Mouse (Mus musculus) heart, postnatal 36 days (tissue): ENCODE measurements around the gene Olfr716. TPM values are rescaled to one million over a fixed set of nuclear protein-coding genes. Genes with fewer than 3 reads are reported as not detected.
"Not testable (repeated sequence)": the region's sequence is repeated elsewhere in the genome, so short reads cannot be mapped to it uniquely, and the experiment has no call there.

ENCODE experiments used
- DNase-seq, 2 experiments: peaks; one replicate each; pipeline ENCODE4 v3.0.0; 2021 to 2022
- intact Hi-C: fragments of 180-260 bp; cut with DNase I; formaldehyde crosslinking; loops from one replicate; pipeline ENCODE4 v1.15.1; 2025
- total RNA-seq, 2 experiments: library from RNA; stranded (reverse); gene quantifications; 2 replicates each; pipeline ENCODE4 v1.2.3; 2021

Olfr716 gene
- total RNA-seq: not detected

GRCm38 (mm10) chr7:107138027-107138426, at the start of gene Olfr716:
Gene Olfr716, plus strand, starts transcription at chr7:107138327.
- DNase-seq, intact Hi-C loops: not testable (repeated sequence)

GRCm38 (mm10) chr7:107092920-107093319, 45.2 kb upstream of the Olfr716 start, which contains the start of gene Olfr17:
Gene Olfr17, plus strand, starts transcription at chr7:107093220.
- intact Hi-C loops: no loop called here

DNA sequence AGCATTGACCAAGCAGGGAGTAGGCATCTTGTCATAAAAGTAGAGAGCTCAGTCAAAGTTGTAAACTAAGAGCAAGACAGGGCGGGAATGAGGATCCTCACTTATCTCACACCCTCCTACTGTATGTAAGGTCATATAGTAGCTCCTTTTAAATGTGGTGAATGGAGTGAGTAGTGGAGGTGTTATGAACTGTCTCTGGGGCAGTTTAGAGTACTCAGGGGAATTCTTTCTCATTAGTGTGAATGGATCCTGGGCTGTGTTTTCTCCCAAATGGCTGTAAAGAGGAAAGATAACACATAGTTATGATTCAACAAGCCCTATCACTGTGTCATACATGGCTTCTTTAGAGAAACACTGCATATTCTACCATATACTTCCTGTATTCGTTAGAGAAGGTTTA, 27.9 kb upstream of the Olfr716 start, which contains the start of gene Olfr715b:
TSS of gene Olfr715b (minus strand) at position 101 of the 400 bp plus-strand sequence.
- DNase-seq, intact Hi-C loops: not testable (repeated sequence)

More at GRCm38 (mm10) chr7:107092920-107093319, 45.2 kb upstream of the Olfr716 start, which contains the start of gene Olfr17:
- no peak for DNase-seq

GRCm38 (mm10) chr7:107130983-107131382, 7.1 kb upstream of the Olfr716 start, which contains the start of gene Olfr715:
Gene Olfr715, minus strand, starts transcription at chr7:107131083.
- intact Hi-C loops, DNase-seq: not testable (repeated sequence)

- DNase-seq: no peak
- intact Hi-C loops: no loop called here
Observed at GRCm38 (mm10) chr7:107166690-107167089, 28.6 kb downstream of the Olfr716 start, which contains the start of gene Nlrp14. Gene Nlrp14, plus strand, starts transcription at chr7:107166990.

GRCm38 (mm10) chr7:107180406-107180805, 42.3 kb downstream of the Olfr716 start:
- intact Hi-C loops: no loop called here

More at GRCm38 (mm10) chr7:107180406-107180805, 42.3 kb downstream of the Olfr716 start:
- DNase-seq: no peak

Other genes with a start within 250 kb of the Olfr716 start
- not detected for gene Olfr707, start 237.1 kb upstream of the Olfr716 start, total RNA-seq
- gene Olfr1532-ps1, start 230.3 kb upstream of the Olfr716 start, total RNA-seq: not detected
- gene Olfr709-ps1, start 206.1 kb upstream of the Olfr716 start, total RNA-seq: not detected
- not detected for gene Olfr710, start 190.0 kb upstream of the Olfr716 start, total RNA-seq
- not detected for gene Olfr6, start 174.4 kb upstream of the Olfr716 start, total RNA-seq
- gene Olfr711, start 162.9 kb upstream of the Olfr716 start, total RNA-seq: not detected
- gene Olfr2, start 132.3 kb upstream of the Olfr716 start, total RNA-seq: not detected
- not detected for gene Olfr713, start 107.2 kb upstream of the Olfr716 start, total RNA-seq
- not detected for gene Olfr714, start 67.3 kb upstream of the Olfr716 start, total RNA-seq
- gene Olfr17, start 45.1 kb upstream of the Olfr716 start, total RNA-seq: not detected
- gene Olfr715b, start 28.0 kb upstream of the Olfr716 start, total RNA-seq: not detected
- gene Olfr715, start 7.2 kb upstream of the Olfr716 start, total RNA-seq: not detected
- not detected for gene Nlrp14, start 28.7 kb downstream of the Olfr716 start, total RNA-seq
- gene Rbmxl2, start 71.1 kb downstream of the Olfr716 start, total RNA-seq: not detected
- not detected for gene Syt9, start 232.4 kb downstream of the Olfr716 start, total RNA-seq